Mouse (Mus musculus): Measurements from ENCODE around the gene Clpb. TPM values are rescaled to one million over a fixed set of nuclear protein-coding genes. Genes with fewer than 3 reads are reported as not detected.
A peak's percentile ranks its signal among the peaks of the same experiment; 100 is the strongest.

Gene Clpb
- polyA plus RNA-seq, 1 experiment = 7.2 TPM

- Histone ChIP-seq H3K4me1 (ENCODE audit: control insufficient read depth, insufficient read depth, insufficient read length, low read length) (peaks cover 20% of the 10 kb centered on the region), H3K27ac (ENCODE audit: insufficient read depth, low read depth, low read length) (no peak overlapping the region), H3K36me3 (ENCODE audit: control insufficient read depth, insufficient read depth, low read length) (peaks cover 29% of the 10 kb centered on the region), H3K4me3 (ENCODE audit: low read depth, low read length) (peak overlapping the region; percentile 53), H3K27me3 (ENCODE audit: control insufficient read depth, insufficient read depth, low read length) (peaks cover 47% of the 10 kb centered on the region)
- WGBS = under 1% methylated on average over 71 of the region's 71 CpGs
- no peak for TF ChIP-seq POLR2A (IDR thresholded peaks at IDR 0.05; ENCODE audit: low read depth, low read length)
- no peak for TF ChIP-seq CTCF (IDR thresholded peaks at IDR 0.05; ENCODE audit: extremely low read depth, insufficient read length, insufficient replicate concordance, low read depth, low read length)
Measured at GRCm38 (mm10) chr7:101821571-101822501, 158.4 kb downstream of the Clpb start.

- TF ChIP-seq CTCF (IDR thresholded peaks at IDR 0.05; ENCODE audit: extremely low read depth, insufficient read length, insufficient replicate concordance, low read depth, low read length) (peak; percentile 29; the same call in 1 of the 2 replicates), POLR2A (IDR thresholded peaks at IDR 0.05; ENCODE audit: low read depth, low read length) (no peak)
- H3K27ac ChIP-seq (ENCODE audit: insufficient read depth, low read depth, low read length) = no peak overlapping the region
- WGBS = 52% methylated on average over 32 of the region's 32 CpGs
- peaks cover 36% of the 10 kb centered on the region for H3K27me3 ChIP-seq (ENCODE audit: control insufficient read depth, insufficient read depth, low read length)
- H3K36me3 ChIP-seq (ENCODE audit: control insufficient read depth, insufficient read depth, low read length) = peaks cover 40% of the 10 kb centered on the region
- no peak overlapping the region for H3K4me3 ChIP-seq (ENCODE audit: low read depth, low read length)
- peaks cover 15% of the 10 kb centered on the region for H3K4me1 ChIP-seq (ENCODE audit: control insufficient read depth, insufficient read depth, insufficient read length, low read length)
Measured at GRCm38 (mm10) chr7:101822836-101823757, 159.7 kb downstream of the Clpb start.

GRCm38 (mm10) chr7:101823758-101824630, 160.6 kb downstream of the Clpb start:
- Histone ChIP-seq H3K4me3 (ENCODE audit: low read depth, low read length) (no peak overlapping the region), H3K27me3 (ENCODE audit: control insufficient read depth, insufficient read depth, low read length) (peaks cover 27% of the 10 kb centered on the region), H3K36me3 (ENCODE audit: control insufficient read depth, insufficient read depth, low read length) (peaks cover 49% of the 10 kb centered on the region), H3K4me1 (ENCODE audit: control insufficient read depth, insufficient read depth, insufficient read length, low read length) (peaks cover 12% of the 10 kb centered on the region; the same call in 1 of the 2 replicates), H3K27ac (ENCODE audit: insufficient read depth, low read depth, low read length) (no peak overlapping the region)
- no peak for TF ChIP-seq POLR2A (IDR thresholded peaks at IDR 0.05; ENCODE audit: low read depth, low read length)
- TF ChIP-seq CTCF (IDR thresholded peaks at IDR 0.05; ENCODE audit: extremely low read depth, insufficient read length, insufficient replicate concordance, low read depth, low read length) = no peak
- WGBS = 81% methylated on average over 18 of the region's 18 CpGs

GRCm38 (mm10) chr7:101830373-101830772, 166.9 kb downstream of the Clpb start:
- H3K27ac ChIP-seq (ENCODE audit: insufficient read depth, low read depth, low read length) = no peak overlapping the region
- WGBS = 97% methylated on average over 3 of the region's 3 CpGs
- no peaks in the 10 kb centered on the region for H3K27me3 ChIP-seq (ENCODE audit: control insufficient read depth, insufficient read depth, low read length)
- no peak overlapping the region for H3K4me3 ChIP-seq (ENCODE audit: low read depth, low read length)
- peaks cover 82% of the 10 kb centered on the region for H3K36me3 ChIP-seq (ENCODE audit: control insufficient read depth, insufficient read depth, low read length)
- TF ChIP-seq CTCF (IDR thresholded peaks at IDR 0.05; ENCODE audit: extremely low read depth, insufficient read length, insufficient replicate concordance, low read depth, low read length) = no peak
- TF ChIP-seq POLR2A (IDR thresholded peaks at IDR 0.05; ENCODE audit: low read depth, low read length) = no peak
- no peaks in the 10 kb centered on the region; the same call in 1 of the 2 replicates for H3K4me1 ChIP-seq (ENCODE audit: control insufficient read depth, insufficient read depth, insufficient read length, low read length)

GRCm38 (mm10) chr7:101831437-101831836, 168.0 kb downstream of the Clpb start:
- H3K4me1 ChIP-seq (ENCODE audit: control insufficient read depth, insufficient read depth, insufficient read length, low read length) = no peaks in the 10 kb centered on the region; the same call in 1 of the 2 replicates
- peaks cover 72% of the 10 kb centered on the region for H3K36me3 ChIP-seq (ENCODE audit: control insufficient read depth, insufficient read depth, low read length)

GRCm38 (mm10) chr7:101832372-101832771, 168.9 kb downstream of the Clpb start:
- Histone ChIP-seq H3K4me3 (ENCODE audit: low read depth, low read length) (no peak overlapping the region), H3K36me3 (ENCODE audit: control insufficient read depth, insufficient read depth, low read length) (peaks cover 64% of the 10 kb centered on the region), H3K27me3 (ENCODE audit: control insufficient read depth, insufficient read depth, low read length) (no peaks in the 10 kb centered on the region), H3K27ac (ENCODE audit: insufficient read depth, low read depth, low read length) (no peak overlapping the region), H3K4me1 (ENCODE audit: control insufficient read depth, insufficient read depth, insufficient read length, low read length) (no peaks in the 10 kb centered on the region; the same call in 1 of the 2 replicates)
- 88% methylated on average over 4 of the region's 4 CpGs for WGBS
- TF ChIP-seq CTCF (IDR thresholded peaks at IDR 0.05; ENCODE audit: extremely low read depth, insufficient read length, insufficient replicate concordance, low read depth, low read length) (no peak), POLR2A (IDR thresholded peaks at IDR 0.05; ENCODE audit: low read depth, low read length) (no peak)

More at GRCm38 (mm10) chr7:101831437-101831836, 168.0 kb downstream of the Clpb start:
- WGBS = 95% methylated on average over 8 of the region's 8 CpGs
- TF ChIP-seq POLR2A (IDR thresholded peaks at IDR 0.05; ENCODE audit: low read depth, low read length) (no peak), CTCF (IDR thresholded peaks at IDR 0.05; ENCODE audit: extremely low read depth, insufficient read length, insufficient replicate concordance, low read depth, low read length) (no peak)
- H3K27ac ChIP-seq (ENCODE audit: insufficient read depth, low read depth, low read length) = no peak overlapping the region
- no peaks in the 10 kb centered on the region for H3K27me3 ChIP-seq (ENCODE audit: control insufficient read depth, insufficient read depth, low read length)
- H3K4me3 ChIP-seq (ENCODE audit: low read depth, low read length) = no peak overlapping the region
